Mouse (Mus musculus) heart, embryonic 10.5 days (tissue): ENCODE data around the gene Tmprss3. TPM values are rescaled to one million over a fixed set of nuclear protein-coding genes. Genes with fewer than 3 reads are reported as not detected.

Experiments used
- DNase-seq: peaks from one replicate; pipeline ENCODE4 v3.0.0-alpha.2; 2017; ENCODE audit warnings: low spot score
- H3K27ac ChIP-seq: fragments of 300-500 bp; sonication (generic); 2 replicates; pipeline ENCODE4 v1.5.1; 2016; ENCODE audit warnings: mild to moderate bottlenecking
- H3K27me3 ChIP-seq: fragments of 300-500 bp; sonication (generic); 2 replicates; pipeline ENCODE4 v1.6.1; 2016; ENCODE audit warnings: mild to moderate bottlenecking; ENCODE audit not compliant: poor library complexity, insufficient read depth, severe bottlenecking
- H3K36me3 ChIP-seq: fragments of 300-500 bp; sonication (generic); 2 replicates; pipeline ENCODE4 v1.6.1; 2016; ENCODE audit warnings: mild to moderate bottlenecking, moderate library complexity
- H3K4me1 ChIP-seq: fragments of 300-500 bp; sonication (generic); 2 replicates; pipeline ENCODE4 v1.6.1; 2016; ENCODE audit warnings: mild to moderate bottlenecking
- H3K4me3 ChIP-seq: fragments of 300-500 bp; sonication (generic); 2 replicates; pipeline ENCODE4 v1.5.1; 2016; ENCODE audit warnings: mild to moderate bottlenecking, moderate library complexity
- H3K9me3 ChIP-seq: fragments of 300-500 bp; sonication (generic); 2 replicates; pipeline ENCODE4 v1.6.1; 2016; ENCODE audit warnings: mild to moderate bottlenecking, moderate library complexity
- WGBS: fragments of 180-500 bp; shearing (Covaris S2); methylation state at CpG from one replicate; pipeline ENCODE4 v1.1.7; 2016; 5-methylcytosine and 5-hydroxymethylcytosine counted together
- polyA plus RNA-seq: library from polyadenylated mRNA; unstranded; fragments of >200 nt; fragmentation: Nextera tagmentation; extraction: Ambion mirVana; gene quantifications from 2 replicates; pipeline ENCODE4 v1.2.1, GENCODE M21; 2016

Tmprss3 gene
- polyA plus RNA-seq: not detected in 2 replicates

- H3K9me3 ChIP-seq: no peaks in the 10 kb centered on the region
- DNase-seq: no peak
- H3K36me3 ChIP-seq: no peaks in the 10 kb centered on the region
- H3K4me1 ChIP-seq: no peaks in the 10 kb centered on the region
- peaks cover 8% of the 10 kb centered on the region; the same call in 1 of the 2 replicates for H3K27me3 ChIP-seq
- no peak within 1 kb of the TSS for H3K4me3 ChIP-seq
- 82% methylated on average over 11 of the region's 11 CpGs for WGBS
- H3K27ac ChIP-seq: no peak within 1 kb of the TSS
Observed at GRCm38 (mm10) chr17:31198877-31199276, at the start of gene Tmprss3. Tmprss3 (minus strand) TSS chr17:31198977.

DNA sequence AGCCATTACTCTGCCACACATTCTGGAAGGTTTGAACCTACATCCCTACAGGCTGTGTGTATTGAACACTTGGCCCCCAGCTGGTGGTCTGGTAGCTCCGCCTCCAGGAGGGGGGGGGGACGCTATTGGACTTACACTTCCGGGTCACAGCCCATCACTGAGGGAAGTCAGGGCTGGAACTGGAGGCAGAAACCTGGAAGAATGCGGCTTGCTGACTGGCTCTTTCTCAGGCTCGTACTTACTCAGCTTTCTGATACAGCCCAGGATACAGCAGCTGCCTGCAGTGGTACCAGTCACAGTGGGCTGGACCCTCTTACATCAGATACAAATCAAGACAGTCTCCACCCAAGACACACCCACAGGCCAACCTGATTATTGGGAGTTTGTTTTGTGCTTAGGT lies 48.4 kb upstream of the Tmprss3 start:
- Histone ChIP-seq H3K27me3 (no peaks in the 10 kb centered on the region), H3K4me1 (peaks cover 11% of the 10 kb centered on the region), H3K4me3 (peak overlapping the region; percentile 16; the same call in 1 of the 2 replicates), H3K36me3 (no peaks in the 10 kb centered on the region), H3K9me3 (no peaks in the 10 kb centered on the region), H3K27ac (no peak overlapping the region)
- no peak for DNase-seq
- 26% methylated on average over 5 of the region's 5 CpGs for WGBS

DNA sequence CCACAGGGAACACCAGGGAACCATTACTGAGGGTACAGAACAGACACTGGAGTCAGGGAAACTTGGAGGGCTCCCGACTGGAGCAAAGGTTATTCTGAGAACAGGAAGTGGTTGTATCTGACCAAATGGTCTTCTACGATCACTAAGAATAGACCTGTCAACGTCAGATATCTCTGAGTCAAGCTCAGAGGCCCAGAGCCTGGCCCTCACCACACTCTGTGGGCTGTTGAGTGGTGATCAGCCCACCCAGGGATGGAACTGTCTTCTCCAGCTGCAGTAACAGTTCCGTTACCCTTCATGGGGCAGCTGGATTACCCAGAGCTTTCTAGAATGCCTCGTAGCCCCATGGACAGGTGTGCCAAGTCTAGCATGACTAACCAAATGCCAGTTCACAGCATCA lies 46.5 kb upstream of the Tmprss3 start:
- no peaks in the 10 kb centered on the region for H3K9me3 ChIP-seq
- H3K4me3 ChIP-seq: no peak overlapping the region
- DNase-seq: no peak
- H3K27ac ChIP-seq: no peak overlapping the region
- no peaks in the 10 kb centered on the region for H3K27me3 ChIP-seq
- WGBS: 40% methylated on average over 5 of the region's 5 CpGs
- no peaks in the 10 kb centered on the region for H3K36me3 ChIP-seq
- peaks cover 11% of the 10 kb centered on the region for H3K4me1 ChIP-seq

DNA sequence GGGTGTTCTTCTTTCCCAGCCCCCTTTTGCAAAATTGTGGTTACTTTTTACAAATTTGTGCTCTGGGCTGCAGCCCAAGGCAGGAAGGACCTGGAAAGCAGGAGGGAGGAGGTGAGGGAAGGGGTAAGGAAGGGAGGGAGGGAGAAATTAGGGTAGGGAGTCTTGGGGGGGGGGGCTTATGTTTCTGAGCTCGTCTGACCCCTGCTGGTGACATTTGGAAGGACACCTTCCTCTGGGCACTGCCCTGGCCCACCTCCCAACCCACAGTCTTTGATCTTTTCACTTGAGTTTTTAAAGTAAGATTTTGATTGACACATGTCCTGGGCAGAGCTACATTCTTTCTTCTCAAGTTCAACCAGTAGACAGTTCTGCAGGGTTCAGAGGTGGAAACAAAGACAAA lies 44.0 kb upstream of the Tmprss3 start:
- Histone ChIP-seq H3K4me1 (peaks cover 11% of the 10 kb centered on the region), H3K4me3 (no peak overlapping the region), H3K36me3 (no peaks in the 10 kb centered on the region), H3K27me3 (no peaks in the 10 kb centered on the region), H3K9me3 (no peaks in the 10 kb centered on the region), H3K27ac (no peak overlapping the region)
- DNase-seq: no peak
- 9% methylated on average over 1 of the region's 1 CpGs for WGBS

DNA sequence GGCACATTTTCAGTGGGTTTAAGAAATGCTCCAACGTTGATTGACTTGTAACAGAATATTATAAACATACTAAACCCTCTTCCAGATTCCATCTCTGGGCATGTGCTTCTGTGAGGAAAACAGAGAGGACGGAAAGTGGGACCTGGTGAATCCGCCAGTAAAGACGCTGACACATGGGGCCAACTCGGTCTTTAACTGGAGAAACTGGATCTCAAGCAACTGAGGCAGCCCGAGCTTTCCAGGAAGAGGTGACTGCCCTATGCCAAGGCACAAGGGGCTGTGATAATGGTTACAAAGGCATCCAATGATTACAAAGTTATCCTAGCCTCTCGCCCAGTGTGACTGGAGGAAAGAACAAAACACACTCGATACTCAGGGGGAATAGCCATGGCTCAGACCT lies 42.4 kb upstream of the Tmprss3 start:
- no peak for DNase-seq
- peaks cover 7% of the 10 kb centered on the region for H3K4me1 ChIP-seq
- no peak overlapping the region for H3K27ac ChIP-seq
- no peak overlapping the region for H3K4me3 ChIP-seq
- no peaks in the 10 kb centered on the region for H3K27me3 ChIP-seq
- 81% methylated on average over 8 of the region's 8 CpGs for WGBS
- H3K9me3 ChIP-seq: no peaks in the 10 kb centered on the region
- no peaks in the 10 kb centered on the region for H3K36me3 ChIP-seq

- Histone ChIP-seq H3K27me3 (no peaks in the 10 kb centered on the region), H3K4me3 (no peak overlapping the region), H3K36me3 (no peaks in the 10 kb centered on the region), H3K27ac (no peak overlapping the region), H3K9me3 (no peaks in the 10 kb centered on the region), H3K4me1 (no peaks in the 10 kb centered on the region)
- WGBS: 75% methylated on average over 7 of the region's 7 CpGs
- DNase-seq: no peak
Observed at GRCm38 (mm10) chr17:31238234-31239020, 39.6 kb upstream of the Tmprss3 start.

DNA sequence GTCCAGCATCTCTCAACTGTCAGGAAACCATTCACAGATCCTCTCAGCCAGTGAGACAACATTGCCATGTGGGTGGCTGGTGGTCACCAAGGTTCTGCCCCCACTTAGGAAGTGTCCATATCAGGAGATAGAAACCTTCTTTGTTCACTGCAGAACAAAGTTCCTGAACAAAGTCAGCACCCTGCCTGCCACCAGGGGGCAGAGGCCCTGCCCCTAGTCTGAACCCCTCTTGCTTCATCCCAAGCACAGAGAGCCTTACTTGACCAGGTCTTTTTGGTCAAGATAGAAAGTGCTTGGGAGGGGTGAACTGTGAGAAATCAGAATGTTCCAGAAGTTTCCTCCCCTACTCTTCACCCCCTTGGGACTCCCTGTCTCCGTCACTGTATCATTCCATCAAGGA lies 37.1 kb upstream of the Tmprss3 start:
- Histone ChIP-seq H3K27me3 (no peaks in the 10 kb centered on the region), H3K4me3 (no peak overlapping the region), H3K36me3 (no peaks in the 10 kb centered on the region), H3K4me1 (peaks cover 8% of the 10 kb centered on the region; the same call in 1 of the 2 replicates), H3K9me3 (no peaks in the 10 kb centered on the region), H3K27ac (no peak overlapping the region)
- no peak for DNase-seq
- WGBS: 93% methylated on average over 1 of the region's 1 CpGs

DNA sequence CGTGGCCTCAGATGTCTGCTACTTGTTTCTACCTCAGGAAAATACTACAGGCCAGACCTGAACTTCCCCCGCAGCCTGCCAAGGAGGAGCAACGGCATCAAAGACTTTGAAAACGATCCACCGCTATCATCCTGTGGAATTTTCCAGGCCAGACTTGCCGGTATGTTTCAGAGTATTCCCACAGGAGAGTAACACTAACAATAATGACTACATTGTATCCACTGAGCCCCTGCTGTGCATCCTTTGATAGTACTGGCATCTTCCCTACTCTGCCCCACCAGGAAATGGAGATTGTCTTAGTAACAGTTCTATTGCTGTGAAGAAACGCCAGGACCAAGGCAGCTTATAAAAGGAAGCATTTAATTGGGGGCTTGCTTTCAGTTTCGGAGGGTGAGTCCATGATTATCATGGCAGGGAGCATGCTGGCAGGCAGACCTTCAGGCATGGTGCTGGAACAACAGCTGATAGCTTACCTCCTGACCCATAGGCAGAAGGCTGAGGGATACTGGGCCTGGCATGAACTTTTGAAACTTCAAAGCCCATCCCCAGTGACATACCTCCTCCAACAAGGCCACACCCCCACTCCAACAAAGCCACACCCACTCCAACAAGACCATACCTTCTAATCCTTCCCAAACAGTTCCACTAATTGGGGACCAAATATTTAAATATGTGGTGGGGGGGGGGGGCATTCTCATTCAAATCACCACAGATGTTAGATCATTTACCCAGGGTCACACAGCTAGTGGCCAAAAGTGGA lies 33.7 kb upstream of the Tmprss3 start:
- 39% methylated on average over 8 of the region's 8 CpGs for WGBS
- H3K4me1 ChIP-seq: peaks cover 8% of the 10 kb centered on the region; the same call in 1 of the 2 replicates
- DNase-seq: no peak
- H3K9me3 ChIP-seq: no peaks in the 10 kb centered on the region
- no peak overlapping the region for H3K4me3 ChIP-seq
- no peaks in the 10 kb centered on the region for H3K27me3 ChIP-seq
- H3K36me3 ChIP-seq: no peaks in the 10 kb centered on the region
- no peak overlapping the region for H3K27ac ChIP-seq

GRCm38 (mm10) chr17:31231780-31232179 lies 33.0 kb upstream of the Tmprss3 start:
- Histone ChIP-seq H3K9me3 (no peaks in the 10 kb centered on the region), H3K27ac (no peak overlapping the region), H3K27me3 (no peaks in the 10 kb centered on the region), H3K36me3 (no peaks in the 10 kb centered on the region), H3K4me1 (peaks cover 8% of the 10 kb centered on the region; the same call in 1 of the 2 replicates), H3K4me3 (no peak overlapping the region)
- 33% methylated on average over 6 of the region's 6 CpGs for WGBS
- DNase-seq: no peak

DNA sequence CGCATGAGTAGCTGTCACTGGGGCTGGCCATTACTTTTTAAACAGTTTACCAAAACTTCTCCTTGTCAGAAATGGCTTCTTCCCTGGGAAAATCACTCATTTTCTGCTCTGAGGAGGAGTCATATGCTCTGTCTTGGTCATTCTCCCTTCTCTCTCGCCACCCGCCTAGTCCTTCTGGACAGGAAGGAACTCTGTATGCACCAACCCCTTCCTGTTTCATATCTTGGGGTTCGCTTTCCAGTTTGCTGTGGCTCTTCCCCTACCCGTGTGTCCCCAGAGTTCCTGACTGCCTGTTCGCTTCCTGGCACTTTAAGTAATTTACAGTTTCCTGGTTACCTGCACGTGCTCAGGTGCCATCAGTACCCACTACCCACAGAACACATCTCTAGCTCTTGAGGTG lies 28.2 kb upstream of the Tmprss3 start:
- 70% methylated on average over 7 of the region's 7 CpGs for WGBS
- DNase-seq: no peak

GRCm38 (mm10) chr17:31226368-31226767 lies 27.6 kb upstream of the Tmprss3 start:
- no peaks in the 10 kb centered on the region for H3K9me3 ChIP-seq
- no peaks in the 10 kb centered on the region for H3K27me3 ChIP-seq
- H3K27ac ChIP-seq: no peak overlapping the region
- DNase-seq: no peak
- H3K4me3 ChIP-seq: no peak overlapping the region
- 72% methylated on average over 3 of the region's 3 CpGs for WGBS
- no peaks in the 10 kb centered on the region for H3K36me3 ChIP-seq
- H3K4me1 ChIP-seq: 0 out of 2 replicates have a peak, but pooled peaks cover under 1% of the 10 kb centered on the region

More for the DNA sequence above, 28.2 kb upstream of the Tmprss3 start:
- H3K9me3 ChIP-seq: no peaks in the 10 kb centered on the region
- H3K27ac ChIP-seq: no peak overlapping the region
- H3K4me1 ChIP-seq: peaks cover 6% of the 10 kb centered on the region; the same call in 1 of the 2 replicates
- no peaks in the 10 kb centered on the region for H3K27me3 ChIP-seq
- H3K36me3 ChIP-seq: no peaks in the 10 kb centered on the region
- H3K4me3 ChIP-seq: no peak overlapping the region

- no peaks in the 10 kb centered on the region for H3K36me3 ChIP-seq
- no peaks in the 10 kb centered on the region for H3K9me3 ChIP-seq
- H3K27me3 ChIP-seq: no peaks in the 10 kb centered on the region
- no peak overlapping the region for H3K4me3 ChIP-seq
- no peak overlapping the region for H3K27ac ChIP-seq
- WGBS: 77% methylated on average over 8 of the region's 8 CpGs
- H3K4me1 ChIP-seq: no peaks in the 10 kb centered on the region
- no peak for DNase-seq
Observed at GRCm38 (mm10) chr17:31224591-31224990, 25.8 kb upstream of the Tmprss3 start.

DNA sequence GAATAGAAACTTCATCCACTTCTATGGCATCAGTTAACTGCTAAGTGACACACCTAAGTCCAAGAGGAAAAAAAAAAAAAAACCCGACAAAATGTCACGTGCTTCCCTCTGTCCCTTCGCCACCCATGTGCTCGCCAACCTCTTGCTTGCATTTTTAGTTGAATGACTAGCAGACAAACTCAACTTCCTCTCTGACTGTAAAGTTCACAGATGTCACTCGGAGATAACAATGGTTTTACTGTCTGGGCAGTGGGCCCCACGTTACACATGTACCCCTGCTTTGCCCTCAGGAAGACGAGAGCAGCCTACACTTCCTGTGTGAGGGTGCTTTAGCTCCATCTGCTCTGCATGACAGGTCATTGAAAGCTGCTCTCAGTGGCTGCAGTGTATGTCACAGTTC lies 25.1 kb upstream of the Tmprss3 start:
- no peak for DNase-seq
- no peaks in the 10 kb centered on the region for H3K27me3 ChIP-seq
- no peaks in the 10 kb centered on the region for H3K36me3 ChIP-seq
- H3K27ac ChIP-seq: no peak overlapping the region
- no peaks in the 10 kb centered on the region for H3K9me3 ChIP-seq
- WGBS: 58% methylated on average over 7 of the region's 7 CpGs
- H3K4me1 ChIP-seq: no peaks in the 10 kb centered on the region
- no peak overlapping the region for H3K4me3 ChIP-seq
